Comparison of ENCODE assay signal across 7 mouse cellular contexts in genomic region chr11:116657311-116658223, GRCm38 (mm10). TPM values are rescaled to one million over a fixed set of nuclear protein-coding genes. Genes with fewer than 3 reads are reported as not detected.
DNase-seq lines count a peak whose midpoint lies in the region; ATAC-seq and TF ChIP-seq lines count a peak whose summit lies in the region.

No protein-coding gene starts in this region.

- H3K27ac ChIP-seq in embryonic facial prominence, embryonic 10.5 days (replicated peaks), result peak overlapping the region; percentile 88
- peak overlapping the region; percentile 60 for H3K27ac ChIP-seq in intestine, postnatal 0 days (ENCODE audit: low read depth, low read length)
- peak overlapping the region; percentile 83 for H3K27ac ChIP-seq in limb, embryonic 10.5 days
- H3K27ac ChIP-seq in midbrain, embryonic 13.5 days, result peak overlapping the region; percentile 84

- H3K9me3 ChIP-seq in embryonic facial prominence, embryonic 10.5 days, result no peaks in the 10 kb centered on the region
- no peaks in the 10 kb centered on the region for H3K9me3 ChIP-seq in intestine, postnatal 0 days (ENCODE audit: control insufficient read depth)
- H3K9me3 ChIP-seq in limb, embryonic 10.5 days (replicated peaks), result no peaks in the 10 kb centered on the region
- no peaks in the 10 kb centered on the region for H3K9me3 ChIP-seq in midbrain, embryonic 13.5 days

- H3K4me1 ChIP-seq in embryonic facial prominence, embryonic 10.5 days, result peaks cover 83% of the 10 kb centered on the region
- H3K4me1 ChIP-seq in intestine, postnatal 0 days (replicated peaks; ENCODE audit: control insufficient read depth, insufficient read depth, low read length), result peaks cover 11% of the 10 kb centered on the region
- peaks cover 74% of the 10 kb centered on the region for H3K4me1 ChIP-seq in limb, embryonic 10.5 days
- H3K4me1 ChIP-seq in midbrain, embryonic 13.5 days (replicated peaks), result peaks cover 71% of the 10 kb centered on the region

- WGBS in embryonic facial prominence, embryonic 10.5 days, result 10% methylated on average over 22 of the region's 22 CpGs
- 13% methylated on average over 22 of the region's 22 CpGs for WGBS in intestine, postnatal 0 days
- WGBS in limb, embryonic 10.5 days, result 12% methylated on average over 22 of the region's 22 CpGs
- 11% methylated on average over 22 of the region's 22 CpGs for WGBS in midbrain, embryonic 13.5 days

- peaks cover 72% of the 10 kb centered on the region for H3K27me3 ChIP-seq in embryonic facial prominence, embryonic 10.5 days (replicated peaks; ENCODE audit: low read depth, poor library complexity, severe bottlenecking)
- peaks cover 15% of the 10 kb centered on the region for H3K27me3 ChIP-seq in intestine, postnatal 0 days (replicated peaks; ENCODE audit: control insufficient read depth, insufficient read depth, low read length)
- peaks cover 55% of the 10 kb centered on the region for H3K27me3 ChIP-seq in limb, embryonic 10.5 days (ENCODE audit: low read depth, poor library complexity, severe bottlenecking)
- H3K27me3 ChIP-seq in midbrain, embryonic 13.5 days, result peaks cover 32% of the 10 kb centered on the region

- peak; percentile 69 for TF ChIP-seq CTCF in intestine, postnatal 0 days (IDR thresholded peaks at IDR 0.05; ENCODE audit: low read depth)

- H3K4me3 ChIP-seq in embryonic facial prominence, embryonic 10.5 days, result peak overlapping the region; percentile 55
- H3K4me3 ChIP-seq in intestine, postnatal 0 days (ENCODE audit: low read depth, low read length), result peak overlapping the region; percentile 25
- H3K4me3 ChIP-seq in limb, embryonic 10.5 days, result peak overlapping the region; percentile 43
- H3K4me3 ChIP-seq in midbrain, embryonic 13.5 days (replicated peaks), result peak overlapping the region; percentile 28

- peak; percentile 87 for ATAC-seq in granulocyte monocyte progenitor cell, adult 5-6 weeks (replicated peaks; ENCODE audit: poor library complexity, severe bottlenecking)
- ATAC-seq in intestine, postnatal 0 days, result peak; percentile 88
- peak; percentile 79 for ATAC-seq in midbrain, embryonic 13.5 days

- H3K9ac ChIP-seq in intestine, postnatal 0 days (ENCODE audit: low read depth, low read length), result 0 out of 2 replicates have a peak overlapping the region, but pooled peaks have one; percentile 22
- H3K9ac ChIP-seq in midbrain, embryonic 13.5 days (replicated peaks), result peak overlapping the region; percentile 61

- H3K4me2 ChIP-seq in intestine, postnatal 0 days (replicated peaks; ENCODE audit: low read depth), result peak overlapping the region; percentile 62
- H3K4me2 ChIP-seq in midbrain, embryonic 13.5 days (replicated peaks), result peak overlapping the region; percentile 53

- peak; percentile 91 for DNase-seq in adrenal gland, postnatal 25 days
- DNase-seq in embryonic facial prominence, embryonic 10.5 days (ENCODE audit: low spot score), result peak; percentile 94
- DNase-seq in limb, embryonic 10.5 days (ENCODE audit: low spot score), result peak; percentile 90
- DNase-seq in spleen, adult 12 weeks (ENCODE audit: low spot score), result peak; percentile 35

- H3K36me3 ChIP-seq in embryonic facial prominence, embryonic 10.5 days (replicated peaks), result no peaks in the 10 kb centered on the region
- no peaks in the 10 kb centered on the region; the same call in 1 of the 2 replicates for H3K36me3 ChIP-seq in intestine, postnatal 0 days (ENCODE audit: control insufficient read depth, insufficient read depth)
- no peaks in the 10 kb centered on the region for H3K36me3 ChIP-seq in limb, embryonic 10.5 days
- no peaks in the 10 kb centered on the region for H3K36me3 ChIP-seq in midbrain, embryonic 13.5 days

RNA-seq across cellular contexts. Expression of gene Cygb, which starts 3.5 kb away (rescaled TPM):
- total RNA-seq in adrenal gland, postnatal 25 days (2021), result 18.7 and 25.4 TPM in 2 replicates
- polyA plus RNA-seq in embryonic facial prominence, embryonic 10.5 days (2016; fragmentation: Nextera tagmentation; extraction: Ambion mirVana), result 5.0 and 5.7 TPM in 2 replicates
- not detected in 2 replicates for total RNA-seq in granulocyte monocyte progenitor cell, adult 5-6 weeks (2014; fragmentation: Nextera tagmentation)
- total RNA-seq in granulocyte monocyte progenitor cell, adult 5-6 weeks (2017), result not detected in 2 replicates
- polyA plus RNA-seq in intestine, postnatal 0 days (2015; fragmentation: Nextera tagmentation; extraction: Ambion mirVana), result 17.5 and 20.2 TPM in 2 replicates
- 2.7 and 5.8 TPM in 2 replicates for polyA plus RNA-seq in limb, embryonic 10.5 days (2016; fragmentation: Nextera tagmentation; extraction: Ambion mirVana)
- polyA plus RNA-seq in midbrain, embryonic 13.5 days (2015; fragmentation: Nextera tagmentation; extraction: Ambion mirVana), result 8.8 TPM in 2 replicates

RNA-seq across cellular contexts. Expression of gene Prcd, which starts 4.2 kb away (rescaled TPM):
- total RNA-seq in adrenal gland, postnatal 25 days (2021), result 9.2 and 13.0 TPM in 2 replicates
- 0.76 and 1.2 TPM in 2 replicates for polyA plus RNA-seq in embryonic facial prominence, embryonic 10.5 days (2016; fragmentation: Nextera tagmentation; extraction: Ambion mirVana)
- total RNA-seq in granulocyte monocyte progenitor cell, adult 5-6 weeks (2014; fragmentation: Nextera tagmentation), result not detected in 2 replicates
- not detected in 2 replicates for total RNA-seq in granulocyte monocyte progenitor cell, adult 5-6 weeks (2017)
- polyA plus RNA-seq in intestine, postnatal 0 days (2015; fragmentation: Nextera tagmentation; extraction: Ambion mirVana), result 0.84 and 1.1 TPM in 2 replicates
- 0.16 and 0.25 TPM in 2 replicates for polyA plus RNA-seq in limb, embryonic 10.5 days (2016; fragmentation: Nextera tagmentation; extraction: Ambion mirVana)
- polyA plus RNA-seq in midbrain, embryonic 13.5 days (2015; fragmentation: Nextera tagmentation; extraction: Ambion mirVana), result 1.0 and 1.2 TPM in 2 replicates

RNA-seq across cellular contexts. Expression of gene Rhbdf2, which starts 30.7 kb away (rescaled TPM):
- 17.7 and 24.6 TPM in 2 replicates for total RNA-seq in adrenal gland, postnatal 25 days (2021)
- 5.5 and 6.1 TPM in 2 replicates for polyA plus RNA-seq in embryonic facial prominence, embryonic 10.5 days (2016; fragmentation: Nextera tagmentation; extraction: Ambion mirVana)
- 7.3 and 8.6 TPM in 2 replicates for total RNA-seq in granulocyte monocyte progenitor cell, adult 5-6 weeks (2014; fragmentation: Nextera tagmentation)
- total RNA-seq in granulocyte monocyte progenitor cell, adult 5-6 weeks (2017), result 2.9 TPM in 2 replicates
- 7.6 and 8.4 TPM in 2 replicates for polyA plus RNA-seq in intestine, postnatal 0 days (2015; fragmentation: Nextera tagmentation; extraction: Ambion mirVana)
- polyA plus RNA-seq in limb, embryonic 10.5 days (2016; fragmentation: Nextera tagmentation; extraction: Ambion mirVana), result 4.4 and 5.2 TPM in 2 replicates
- polyA plus RNA-seq in midbrain, embryonic 13.5 days (2015; fragmentation: Nextera tagmentation; extraction: Ambion mirVana), result 0.76 and 0.77 TPM in 2 replicates

Comparison
In these comparisons a context has a peak if more than half of its experiments do, and no peak if none do; other contexts are left out.
1. Peak in every context shown above with its lines: DNase-seq, ATAC-seq, H3K4me3 ChIP-seq and H3K27ac ChIP-seq.
2. DNase-seq: peak in every context shown above with its lines; median percentile 94 in embryonic facial prominence, embryonic 10.5 days; 91 in adrenal gland, postnatal 25 days; 90 in limb, embryonic 10.5 days; 35 in spleen, adult 12 weeks.